Mouse (Mus musculus): Measurements from ENCODE around the gene Tmem131. TPM values are rescaled to one million over a fixed set of nuclear protein-coding genes. Genes with fewer than 3 reads are reported as not detected.

Gene Tmem131
- polyA plus RNA-seq, 1 experiment from 2014 or later, result 21.7 TPM

DNA sequence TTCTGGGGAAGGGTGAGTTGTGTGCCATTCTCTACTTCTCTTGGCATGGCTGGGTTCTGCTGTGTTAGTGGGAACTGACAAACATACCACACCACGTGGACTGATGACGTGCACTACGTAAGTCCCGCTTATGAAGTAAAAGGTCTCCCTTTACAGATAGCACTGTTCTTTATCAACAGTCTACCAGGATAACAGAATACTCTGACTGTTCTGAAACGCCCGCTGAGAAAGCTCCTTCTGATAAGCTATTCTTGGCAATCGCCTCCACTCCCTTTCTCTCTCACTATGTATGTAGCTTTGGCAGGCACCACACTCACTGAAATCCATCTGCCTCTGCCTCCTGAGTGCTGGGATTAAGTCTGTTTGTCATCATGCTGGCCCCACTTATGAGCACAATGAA, 130.1 kb downstream of the Tmem131 start:
- Histone ChIP-seq H3K36me3 (replicated peaks; ENCODE audit: control insufficient read depth, insufficient read depth) (peaks cover 97% of the 10 kb centered on the region), H3K4me3 (replicated peaks; ENCODE audit: low read length) (no peak overlapping the region), H3K4me1 (replicated peaks; ENCODE audit: control insufficient read depth, insufficient read depth, low read length) (no peaks in the 10 kb centered on the region), H3K9ac (no peak overlapping the region), H3K9me3 (ENCODE audit: control insufficient read depth, low read length) (no peaks in the 10 kb centered on the region), H3K27ac (no peak overlapping the region), H3K27me3 (ENCODE audit: control insufficient read depth, insufficient read depth, low read length) (no peaks in the 10 kb centered on the region), H3K4me2 (replicated peaks) (no peak overlapping the region)
- no peak for ATAC-seq (ENCODE audit: low FRiP score)
- WGBS, result 93% methylated on average over 7 of the region's 7 CpGs
- DNase-seq (ENCODE audit: low spot score), result no peak

DNA sequence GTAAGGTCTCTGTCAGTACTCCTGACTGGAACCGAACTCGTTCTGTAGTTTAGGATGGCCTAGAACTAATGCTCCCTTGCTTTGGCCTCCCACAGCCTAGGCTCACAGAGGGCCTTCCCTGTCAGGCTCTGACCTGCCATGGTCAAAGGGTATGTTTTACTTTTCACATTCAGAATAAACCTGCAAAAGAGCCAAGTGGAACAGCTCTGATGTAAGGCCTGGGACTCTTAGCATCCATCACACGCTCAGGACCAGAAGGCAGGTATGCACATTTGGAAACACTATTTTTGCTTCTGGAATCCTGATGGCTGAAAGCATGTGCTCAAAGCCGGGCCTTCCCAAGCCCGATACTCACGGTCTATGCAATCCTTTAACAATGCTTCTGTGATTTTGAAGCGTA, 131.7 kb downstream of the Tmem131 start:
- Histone ChIP-seq H3K27me3 (ENCODE audit: control insufficient read depth, insufficient read depth, low read length) (no peaks in the 10 kb centered on the region), H3K4me2 (replicated peaks) (no peak overlapping the region), H3K27ac (no peak overlapping the region), H3K9ac (no peak overlapping the region), H3K36me3 (replicated peaks; ENCODE audit: control insufficient read depth, insufficient read depth) (peaks cover 97% of the 10 kb centered on the region), H3K4me1 (replicated peaks; ENCODE audit: control insufficient read depth, insufficient read depth, low read length) (no peaks in the 10 kb centered on the region), H3K4me3 (replicated peaks; ENCODE audit: low read length) (no peak overlapping the region), H3K9me3 (ENCODE audit: control insufficient read depth, low read length) (no peaks in the 10 kb centered on the region)
- DNase-seq (ENCODE audit: low spot score) (no peak), ATAC-seq (ENCODE audit: low FRiP score) (no peak)
- WGBS, result 95% methylated on average over 7 of the region's 7 CpGs

DNA sequence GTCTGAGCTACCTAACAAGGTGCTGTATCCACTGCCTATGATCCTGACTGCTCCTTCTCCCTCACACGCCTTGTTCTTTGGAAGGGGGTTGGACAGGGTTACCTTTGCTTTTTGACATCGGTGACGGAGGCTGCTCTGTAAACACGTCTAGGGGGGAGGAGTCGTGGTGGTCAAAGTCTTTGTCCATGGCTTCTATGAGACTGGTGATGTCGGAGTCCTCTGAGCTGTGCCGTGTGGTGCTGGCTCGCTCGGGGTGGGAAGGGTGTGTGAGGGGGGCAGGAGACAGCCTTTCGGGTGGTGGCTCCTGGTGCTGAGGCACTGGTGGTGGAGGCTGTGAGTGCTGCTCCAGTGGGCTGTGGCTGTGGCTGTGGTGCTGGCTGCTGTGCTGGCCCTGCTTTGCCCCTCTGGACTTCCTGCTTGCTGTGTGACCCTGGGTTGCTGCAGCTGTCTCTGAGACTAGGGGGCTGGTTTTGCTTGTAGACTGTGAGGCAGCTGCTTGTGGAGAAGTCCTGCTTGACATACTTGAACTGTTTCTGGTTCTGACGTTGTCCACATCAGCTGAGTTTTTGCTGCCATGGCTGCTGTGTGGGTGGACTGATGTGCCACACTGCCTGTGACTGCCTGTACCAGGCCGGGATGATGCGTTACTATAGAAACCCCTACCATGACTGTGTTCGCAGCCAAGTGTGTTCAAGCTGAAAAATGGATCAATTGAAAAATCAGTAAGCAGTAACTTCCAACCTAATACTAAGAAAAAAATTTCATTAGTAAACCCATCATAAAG, 135.5 kb downstream of the Tmem131 start:
- Histone ChIP-seq H3K36me3 (replicated peaks; ENCODE audit: control insufficient read depth, insufficient read depth) (peaks cover 98% of the 10 kb centered on the region), H3K4me3 (replicated peaks; ENCODE audit: low read length) (no peak overlapping the region), H3K4me1 (replicated peaks; ENCODE audit: control insufficient read depth, insufficient read depth, low read length) (no peaks in the 10 kb centered on the region), H3K27me3 (ENCODE audit: control insufficient read depth, insufficient read depth, low read length) (no peaks in the 10 kb centered on the region), H3K27ac (no peak overlapping the region), H3K4me2 (replicated peaks) (no peak overlapping the region), H3K9me3 (ENCODE audit: control insufficient read depth, low read length) (no peaks in the 10 kb centered on the region), H3K9ac (no peak overlapping the region)
- ATAC-seq (ENCODE audit: low FRiP score), result no peak
- no peak for DNase-seq (ENCODE audit: low spot score)
- 93% methylated on average over 14 of the region's 14 CpGs for WGBS

DNA sequence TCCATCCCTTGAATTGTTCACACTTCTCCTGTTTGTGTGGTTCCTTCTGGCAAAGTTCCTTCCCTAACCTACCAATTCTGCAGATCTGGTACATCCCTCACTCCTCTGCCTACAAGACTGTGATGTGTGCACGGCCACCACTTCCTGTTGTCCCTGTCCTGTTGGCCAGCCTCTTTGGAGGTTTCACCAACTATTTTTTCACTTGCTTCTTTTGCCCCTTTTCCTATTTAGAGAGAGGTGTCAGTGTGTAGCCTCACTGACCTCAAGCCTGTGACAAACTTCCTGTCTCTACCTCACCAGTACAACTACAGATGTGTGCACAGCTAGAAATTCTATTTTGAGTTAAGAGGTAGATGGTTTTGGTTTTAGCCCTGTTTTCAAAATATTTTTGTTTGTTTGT, 136.4 kb downstream of the Tmem131 start:
- no peak overlapping the region for H3K4me3 ChIP-seq (replicated peaks; ENCODE audit: low read length)
- no peaks in the 10 kb centered on the region for H3K27me3 ChIP-seq (ENCODE audit: control insufficient read depth, insufficient read depth, low read length)
- no peak overlapping the region for H3K9ac ChIP-seq
- no peaks in the 10 kb centered on the region for H3K4me1 ChIP-seq (replicated peaks; ENCODE audit: control insufficient read depth, insufficient read depth, low read length)
- WGBS, result 94% methylated on average over 1 of the region's 1 CpGs
- DNase-seq (ENCODE audit: low spot score), result no peak
- H3K4me2 ChIP-seq (replicated peaks), result no peak overlapping the region
- no peaks in the 10 kb centered on the region for H3K9me3 ChIP-seq (ENCODE audit: control insufficient read depth, low read length)
- ATAC-seq (ENCODE audit: low FRiP score), result no peak
- peaks cover 95% of the 10 kb centered on the region for H3K36me3 ChIP-seq (replicated peaks; ENCODE audit: control insufficient read depth, insufficient read depth)
- no peak overlapping the region for H3K27ac ChIP-seq

DNA sequence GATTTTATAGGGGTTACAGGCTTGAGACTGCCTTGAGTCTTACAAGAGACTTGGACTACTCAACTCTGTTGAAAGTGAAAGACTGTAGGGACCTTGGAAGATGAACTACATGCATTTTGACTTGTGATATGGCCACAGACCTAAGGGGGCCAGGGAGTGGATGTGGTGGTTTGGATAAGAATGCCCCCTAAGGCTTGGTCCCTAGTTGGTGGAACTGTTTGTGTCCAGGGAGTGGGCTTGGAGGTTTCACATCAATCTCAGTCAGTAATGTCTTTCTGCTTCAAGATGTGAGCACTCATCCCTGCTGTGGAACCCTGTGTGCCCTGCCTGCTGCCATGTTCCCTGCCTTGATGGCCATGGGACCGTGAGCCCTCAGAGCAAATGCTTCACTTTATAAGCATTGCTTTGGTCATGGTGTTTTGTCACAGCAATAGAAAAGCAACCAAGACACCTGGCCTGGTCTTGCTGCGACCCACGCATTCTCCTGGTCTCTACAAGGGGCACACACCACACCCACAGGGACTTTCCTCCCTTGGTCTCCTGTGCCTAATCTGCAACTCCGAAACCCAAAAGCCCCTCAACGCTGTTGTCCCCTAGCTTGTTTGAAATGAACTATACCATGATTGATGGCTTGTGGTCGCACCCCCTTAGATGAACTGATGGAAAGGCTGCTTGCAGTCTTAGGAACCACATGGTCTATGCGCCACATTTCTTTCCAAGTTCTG, 137.1 kb downstream of the Tmem131 start:
- 98% methylated on average over 7 of the region's 7 CpGs for WGBS
- H3K36me3 ChIP-seq (replicated peaks; ENCODE audit: control insufficient read depth, insufficient read depth), result peaks cover 95% of the 10 kb centered on the region
- no peak overlapping the region for H3K4me3 ChIP-seq (replicated peaks; ENCODE audit: low read length)
- no peak overlapping the region for H3K27ac ChIP-seq
- H3K4me2 ChIP-seq (replicated peaks), result no peak overlapping the region
- no peaks in the 10 kb centered on the region for H3K27me3 ChIP-seq (ENCODE audit: control insufficient read depth, insufficient read depth, low read length)
- no peak overlapping the region for H3K9ac ChIP-seq
- ATAC-seq (ENCODE audit: low FRiP score) (no peak), DNase-seq (ENCODE audit: low spot score) (no peak)
- no peaks in the 10 kb centered on the region for H3K9me3 ChIP-seq (ENCODE audit: control insufficient read depth, low read length)
- H3K4me1 ChIP-seq (replicated peaks; ENCODE audit: control insufficient read depth, insufficient read depth, low read length), result no peaks in the 10 kb centered on the region

DNA sequence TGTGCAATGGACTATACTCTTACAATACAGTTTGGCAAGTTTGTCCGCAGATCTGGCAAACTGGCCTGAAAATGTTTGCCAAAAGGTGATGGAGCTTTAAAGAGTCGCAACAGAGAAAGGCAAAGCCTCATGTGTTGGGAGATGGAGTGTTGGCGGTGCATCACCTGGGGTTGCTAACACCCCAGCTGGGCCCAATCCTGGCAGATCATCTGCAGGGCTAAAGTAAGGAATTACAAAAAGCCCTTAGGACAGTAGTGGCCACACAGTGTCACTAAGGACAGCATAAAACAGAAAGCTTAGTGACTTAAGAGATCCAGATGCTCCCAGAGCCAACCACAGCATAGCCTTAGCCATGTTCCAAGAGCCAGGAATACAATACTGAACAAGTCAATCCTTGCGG, 138.6 kb downstream of the Tmem131 start:
- ATAC-seq (ENCODE audit: low FRiP score) (no peak), DNase-seq (ENCODE audit: low spot score) (no peak)
- Histone ChIP-seq H3K27ac (no peak overlapping the region), H3K4me2 (replicated peaks) (no peak overlapping the region), H3K4me3 (replicated peaks; ENCODE audit: low read length) (no peak overlapping the region), H3K9ac (no peak overlapping the region), H3K36me3 (replicated peaks; ENCODE audit: control insufficient read depth, insufficient read depth) (peaks cover 93% of the 10 kb centered on the region), H3K4me1 (replicated peaks; ENCODE audit: control insufficient read depth, insufficient read depth, low read length) (no peaks in the 10 kb centered on the region), H3K27me3 (ENCODE audit: control insufficient read depth, insufficient read depth, low read length) (no peaks in the 10 kb centered on the region), H3K9me3 (ENCODE audit: control insufficient read depth, low read length) (no peaks in the 10 kb centered on the region)
- WGBS, result 95% methylated on average over 4 of the region's 4 CpGs

DNA sequence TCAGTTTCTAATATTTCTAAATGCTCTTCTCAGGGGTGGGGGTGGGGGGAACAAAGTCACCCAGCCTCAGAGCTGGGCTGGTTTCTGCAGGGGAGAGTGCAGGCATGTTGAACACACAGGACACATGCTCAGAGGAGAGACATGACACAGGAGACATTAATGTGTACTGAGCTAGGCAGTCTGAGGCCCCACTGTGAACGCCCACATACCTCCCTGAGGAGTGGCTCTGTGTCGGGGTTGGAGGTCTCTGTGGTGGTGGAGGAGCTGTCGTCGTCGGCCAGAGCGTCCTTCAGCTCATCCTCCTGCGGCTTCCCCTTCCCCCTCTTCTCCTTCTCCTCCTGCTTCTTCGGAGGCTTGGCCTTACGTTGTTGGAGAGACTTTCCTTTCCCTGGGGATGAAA, 139.2 kb downstream of the Tmem131 start:
- no peak overlapping the region for H3K9ac ChIP-seq
- no peak overlapping the region for H3K27ac ChIP-seq
- DNase-seq (ENCODE audit: low spot score), result no peak
- no peak for ATAC-seq (ENCODE audit: low FRiP score)
- no peaks in the 10 kb centered on the region for H3K9me3 ChIP-seq (ENCODE audit: control insufficient read depth, low read length)
- H3K4me2 ChIP-seq (replicated peaks), result no peak overlapping the region
- H3K36me3 ChIP-seq (replicated peaks; ENCODE audit: control insufficient read depth, insufficient read depth), result peaks cover 93% of the 10 kb centered on the region
- no peaks in the 10 kb centered on the region for H3K4me1 ChIP-seq (replicated peaks; ENCODE audit: control insufficient read depth, insufficient read depth, low read length)
- H3K27me3 ChIP-seq (ENCODE audit: control insufficient read depth, insufficient read depth, low read length), result no peaks in the 10 kb centered on the region
- no peak overlapping the region for H3K4me3 ChIP-seq (replicated peaks; ENCODE audit: low read length)
- 85% methylated on average over 9 of the region's 9 CpGs for WGBS

DNA sequence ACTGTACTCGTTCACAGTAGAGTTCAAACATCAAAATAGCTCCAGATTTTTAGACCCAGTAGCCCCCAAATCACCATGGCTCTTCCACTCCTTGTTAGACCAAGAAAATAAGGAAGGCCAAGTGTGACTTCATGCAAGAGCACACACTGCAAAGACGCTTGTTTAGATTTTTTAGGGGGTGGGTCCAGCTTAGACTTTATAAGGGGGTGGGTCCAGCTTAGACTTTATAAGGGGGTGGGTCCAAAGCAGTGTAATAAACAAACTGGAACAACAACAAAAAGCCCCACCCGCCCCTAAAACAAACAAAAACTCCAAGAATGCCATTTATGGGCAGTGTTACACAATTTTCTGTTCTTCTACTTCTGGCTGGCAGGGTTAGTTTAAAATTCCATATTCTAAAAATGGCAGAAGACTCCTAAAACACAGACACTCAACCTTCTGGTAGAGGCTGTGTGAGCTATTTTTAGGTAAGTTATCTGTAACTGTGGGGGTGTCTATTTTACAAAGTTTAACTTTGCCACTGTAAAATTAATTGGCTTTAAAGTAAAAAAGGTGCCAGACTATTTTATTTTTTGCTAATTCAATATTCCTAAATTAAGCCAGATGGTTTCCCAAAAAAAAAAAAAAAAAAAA, 143.0 kb downstream of the Tmem131 start:
- H3K9me3 ChIP-seq (ENCODE audit: control insufficient read depth, low read length), result no peaks in the 10 kb centered on the region
- no peak overlapping the region for H3K27ac ChIP-seq
- H3K4me1 ChIP-seq (replicated peaks; ENCODE audit: control insufficient read depth, insufficient read depth, low read length), result no peaks in the 10 kb centered on the region
- DNase-seq (ENCODE audit: low spot score) (no peak), ATAC-seq (ENCODE audit: low FRiP score) (no peak)
- H3K27me3 ChIP-seq (ENCODE audit: control insufficient read depth, insufficient read depth, low read length), result no peaks in the 10 kb centered on the region
- H3K4me2 ChIP-seq (replicated peaks), result no peak overlapping the region
- peaks cover 94% of the 10 kb centered on the region for H3K36me3 ChIP-seq (replicated peaks; ENCODE audit: control insufficient read depth, insufficient read depth)
- H3K4me3 ChIP-seq (replicated peaks; ENCODE audit: low read length), result no peak overlapping the region
- H3K9ac ChIP-seq, result no peak overlapping the region
- 87% methylated on average over 3 of the region's 3 CpGs for WGBS

DNA sequence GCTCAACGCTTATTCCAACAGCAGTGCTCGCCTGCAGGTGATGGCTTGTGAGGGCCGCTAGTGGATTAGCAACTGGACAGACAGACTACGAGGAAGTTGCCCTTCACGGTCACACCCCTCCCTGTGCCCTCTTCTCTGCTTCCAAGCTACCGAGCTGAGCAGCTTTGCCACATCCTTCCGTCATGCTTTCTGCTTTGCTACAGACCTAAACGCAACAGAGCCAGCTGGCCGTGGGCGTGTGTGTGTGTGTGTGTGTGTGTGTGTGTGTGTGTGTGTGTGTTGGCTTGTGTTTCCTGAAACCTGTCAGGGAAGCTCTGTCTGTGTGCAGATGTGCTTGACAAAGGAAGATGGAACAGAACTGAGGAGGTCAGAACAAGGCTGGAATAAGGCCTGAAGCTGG, 146.0 kb downstream of the Tmem131 start:
- Histone ChIP-seq H3K9ac (no peak overlapping the region), H3K36me3 (replicated peaks; ENCODE audit: control insufficient read depth, insufficient read depth) (peaks cover 98% of the 10 kb centered on the region), H3K27ac (no peak overlapping the region), H3K9me3 (ENCODE audit: control insufficient read depth, low read length) (no peaks in the 10 kb centered on the region), H3K4me3 (replicated peaks; ENCODE audit: low read length) (no peak overlapping the region), H3K27me3 (ENCODE audit: control insufficient read depth, insufficient read depth, low read length) (no peaks in the 10 kb centered on the region), H3K4me2 (replicated peaks) (no peak overlapping the region), H3K4me1 (replicated peaks; ENCODE audit: control insufficient read depth, insufficient read depth, low read length) (no peaks in the 10 kb centered on the region)
- ATAC-seq (ENCODE audit: low FRiP score), result no peak
- no peak for DNase-seq (ENCODE audit: low spot score)
- 89% methylated on average over 10 of the region's 10 CpGs for WGBS

Measured in hindbrain, embryonic 14.5 days (tissue).